Mouse (Mus musculus): ENCODE results near the gene G6pc3.

DNA sequence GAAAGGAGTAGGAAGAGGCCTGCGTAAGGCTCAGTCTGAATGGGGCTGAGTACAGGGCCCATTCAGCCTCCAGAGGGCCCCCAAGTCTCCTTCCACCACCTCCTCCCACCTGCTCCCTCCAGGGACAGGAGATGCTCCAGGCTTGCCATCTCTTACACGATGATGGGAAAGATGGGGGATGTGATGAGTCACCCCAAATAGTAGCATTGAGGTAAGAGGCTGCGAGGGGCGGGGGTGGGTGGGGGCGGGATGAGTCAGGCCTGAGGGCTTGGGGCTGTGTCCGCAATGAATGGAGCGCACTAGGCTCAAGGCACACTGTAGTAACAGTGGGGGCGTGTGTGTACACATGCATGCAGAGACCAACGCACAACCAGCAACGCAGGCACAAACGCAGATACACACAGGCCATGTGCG, 12.0 kb downstream of the G6pc3 start:
- TF ChIP-seq CTCF (IDR thresholded peaks at IDR 0.05; ENCODE audit: control insufficient read depth, insufficient read depth, low read length) (no peak), POLR2A (IDR thresholded peaks at IDR 0.05; ENCODE audit: borderline replicate concordance, control insufficient read depth, low read depth, low read length) (no peak)
